ENCODE assay signal across 8 mouse cellular contexts in the genomic region with DNA sequence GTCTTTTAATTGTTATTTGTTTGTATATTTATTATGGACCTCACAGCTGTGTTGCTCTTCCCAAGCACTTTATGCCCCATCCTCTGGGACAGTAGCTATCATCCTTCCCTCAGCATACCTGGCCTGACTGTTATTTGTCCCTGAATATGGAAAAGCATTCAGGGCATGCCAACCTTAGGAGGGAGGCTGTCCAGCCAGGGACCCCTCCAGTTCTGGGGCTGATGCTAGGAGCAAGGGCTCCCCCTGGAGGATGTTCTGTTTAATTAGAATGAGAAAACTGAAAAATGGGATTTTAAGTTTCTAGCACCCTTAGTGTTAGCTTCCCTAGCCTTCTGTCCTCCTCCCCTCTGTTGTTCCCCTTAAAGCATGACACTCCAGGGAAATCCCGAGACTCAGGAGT. TPM values are rescaled to one million over a fixed set of nuclear protein-coding genes. Genes with fewer than 3 reads are reported as not detected.
DNase-seq lines count a peak whose midpoint lies in the region; ATAC-seq and TF ChIP-seq lines count a peak whose summit lies in the region.

No protein-coding gene starts in this region.

- peak; percentile 11 to 53 for DNase-seq in heart, postnatal 10 days
- DNase-seq in CH12.LX (ENCODE audit: extremely low read depth): peak; percentile 31
- DNase-seq in adrenal gland, postnatal 25 days: peak; percentile 9
- DNase-seq in liver, adult 2 months (ENCODE audit: extremely low read depth, low read depth, low spot score): no peak
- no peak for DNase-seq in natural killer cell, adult 2 months (ENCODE audit: low spot score in 2 of 2)

- H3K27me3 ChIP-seq in heart, embryonic 12.5 days (replicated peaks): no peaks in the 10 kb centered on the region
- H3K27me3 ChIP-seq in CH12.LX (replicated peaks): peaks cover 54% of the 10 kb centered on the region
- H3K27me3 ChIP-seq in hindbrain, embryonic 12.5 days: no peaks in the 10 kb centered on the region
- H3K27me3 ChIP-seq in liver, adult 2 months (ENCODE audit: control insufficient read depth, insufficient read depth, low read length): no peaks in the 10 kb centered on the region

- H3K9ac ChIP-seq in heart, embryonic 12.5 days: no peak overlapping the region
- H3K9ac ChIP-seq in CH12.LX (ENCODE audit: insufficient read depth, low read depth): no peak overlapping the region
- H3K9ac ChIP-seq in hindbrain, embryonic 12.5 days: no peak overlapping the region
- no peak overlapping the region for H3K9ac ChIP-seq in liver, adult 2 months (ENCODE audit: low read depth, low read length)

- peaks cover 11% of the 10 kb centered on the region; the same call in 1 of the 2 replicates for H3K4me1 ChIP-seq in heart, embryonic 12.5 days (replicated peaks)
- H3K4me1 ChIP-seq in CH12.LX (ENCODE audit: control insufficient read depth in 1 of 2, insufficient read depth in 2 of 2): no peaks in the 10 kb centered on the region
- H3K4me1 ChIP-seq in hindbrain, embryonic 12.5 days: no peaks in the 10 kb centered on the region
- H3K4me1 ChIP-seq in liver, adult 2 months (ENCODE audit: control insufficient read depth, insufficient read depth, low read length): no peaks in the 10 kb centered on the region
- no peaks in the 10 kb centered on the region for H3K4me1 ChIP-seq in olfactory bulb, adult 2 months (ENCODE audit: control insufficient read depth, insufficient read depth, low read length)

- H3K9me3 ChIP-seq in heart, embryonic 12.5 days (replicated peaks): 0 out of 2 replicates have a peak, but pooled peaks cover 2% of the 10 kb centered on the region
- H3K9me3 ChIP-seq in CH12.LX (replicated peaks; ENCODE audit: low read length): peaks cover 4% of the 10 kb centered on the region
- H3K9me3 ChIP-seq in hindbrain, embryonic 12.5 days (replicated peaks): no peaks in the 10 kb centered on the region

- H3K36me3 ChIP-seq in heart, embryonic 12.5 days: no peaks in the 10 kb centered on the region
- no peaks in the 10 kb centered on the region for H3K36me3 ChIP-seq in CH12.LX (replicated peaks in 1 of 2; ENCODE audit: control insufficient read depth in 1 of 2, insufficient read depth in 1 of 2, low read length in 1 of 2)
- no peaks in the 10 kb centered on the region for H3K36me3 ChIP-seq in hindbrain, embryonic 12.5 days
- H3K36me3 ChIP-seq in liver, adult 2 months (ENCODE audit: control insufficient read depth, insufficient read depth, low read length): no peaks in the 10 kb centered on the region

- no peak for TF ChIP-seq EP300 in CH12.LX (IDR thresholded peaks at IDR 0.05; ENCODE audit: low read length)

- no peak overlapping the region for H3K4me3 ChIP-seq in heart, embryonic 12.5 days
- no peak overlapping the region for H3K4me3 ChIP-seq in CH12.LX (replicated peaks in 1 of 3; ENCODE audit: low read depth in 2 of 3, low read length in 2 of 3, poor library complexity in 1 of 3)
- H3K4me3 ChIP-seq in hindbrain, embryonic 12.5 days: no peak overlapping the region
- no peak overlapping the region for H3K4me3 ChIP-seq in liver, adult 2 months (ENCODE audit: insufficient read depth, low read depth, low read length)
- no peak overlapping the region for H3K4me3 ChIP-seq in olfactory bulb, adult 2 months (ENCODE audit: insufficient read depth, low read depth, low read length)

- no peak overlapping the region for H3K4me2 ChIP-seq in heart, embryonic 12.5 days
- H3K4me2 ChIP-seq in CH12.LX (ENCODE audit: insufficient read depth, low read depth, poor library complexity, severe bottlenecking): no peak overlapping the region
- H3K4me2 ChIP-seq in hindbrain, embryonic 12.5 days (replicated peaks): no peak overlapping the region

- H3K79me2 ChIP-seq in CH12.LX (replicated peaks; ENCODE audit: control insufficient read depth, extremely low read depth, insufficient read depth, poor library complexity, severe bottlenecking): no peaks in the 10 kb centered on the region
- H3K79me2 ChIP-seq in liver, adult 2 months (ENCODE audit: control insufficient read depth, insufficient read depth, low read length): no peaks in the 10 kb centered on the region

- no peak overlapping the region for H3K27ac ChIP-seq in heart, embryonic 12.5 days (ENCODE audit: poor library complexity, severe bottlenecking)
- H3K27ac ChIP-seq in CH12.LX (ENCODE audit: insufficient read depth, low read depth): no peak overlapping the region
- H3K27ac ChIP-seq in hindbrain, embryonic 12.5 days: no peak overlapping the region
- H3K27ac ChIP-seq in liver, adult 2 months (replicated peaks; ENCODE audit: insufficient read depth, low read depth, low read length): no peak overlapping the region
- H3K27ac ChIP-seq in olfactory bulb, adult 2 months (ENCODE audit: insufficient read depth, low read depth, low read length): no peak overlapping the region

- TF ChIP-seq POLR2A in CH12.LX (IDR thresholded peaks at IDR 0.05; ENCODE audit: low read depth, low read length): no peak
- no peak for TF ChIP-seq POLR2A in liver, adult 2 months (IDR thresholded peaks at IDR 0.05; ENCODE audit: extremely low read depth, insufficient read depth, low read length)
- TF ChIP-seq POLR2A in olfactory bulb, adult 2 months (IDR thresholded peaks at IDR 0.05; ENCODE audit: insufficient read depth, low read depth, low read length): no peak

- TF ChIP-seq CTCF in CH12.LX (conservative IDR thresholded peaks at IDR 0.05 in 1 of 2, IDR thresholded peaks at IDR 0.05 in 1 of 2; ENCODE audit: low read depth in 2 of 2, low read length in 2 of 2): peak; percentile 64 to 77; a peak in 3 of 4 replicates
- TF ChIP-seq CTCF in liver, adult 2 months (IDR thresholded peaks at IDR 0.05; ENCODE audit: low read depth, low read length): peak; percentile 61
- peak; percentile 47; the same call in 1 of the 2 replicates for TF ChIP-seq CTCF in olfactory bulb, adult 2 months (IDR thresholded peaks at IDR 0.05; ENCODE audit: insufficient read depth, low read depth, low read length)

- TF ChIP-seq RAD21 in CH12.LX (IDR thresholded peaks at IDR 0.05; ENCODE audit: low read depth, low read length): peak; percentile 71

- dilution Hi-C loops in CH12.LX (cut with MboI; ENCODE audit: extremely low pct_ligation_motif_present, extremely low pct_unique_long_range_greater_than_20kb, low sequenced_read_pairs): no loop called here

- ATAC-seq in heart, embryonic 12.5 days (ENCODE audit: insufficient number of reproducible peaks, low FRiP score): no peak
- peak; percentile 41; the same call in 1 of the 2 replicates for ATAC-seq in hindbrain, embryonic 12.5 days (ENCODE audit: low FRiP score)

- intact Hi-C loops in heart, postnatal 10 days (cut with DNase I): loop anchor here (1.0 to 10.0 kb wide), 4 partner anchors 93 to 533 kb away; a partner anchor contains a TSS

- in situ Hi-C loops in CH12.LX (cut with MboI; ENCODE audit: low pct_ligation_motif_present, low pct_unique_long_range_greater_than_20kb, low sequenced_read_pairs): no loop called here

- 9% methylated on average over 1 of the region's 1 CpGs for WGBS in heart, embryonic 12.5 days
- 11% methylated on average over 1 of the region's 1 CpGs for WGBS in hindbrain, embryonic 12.5 days
- 3% methylated on average over 1 of the region's 1 CpGs for WGBS in liver, adult 2 months
- 0% methylated on average over 1 of the region's 1 CpGs for WGBS in olfactory bulb, adult 2 months

TF ChIP-seq in CH12.LX, 34 proteins besides CTCF, POLR2A, EP300 and RAD21 (continues in another document):
- TF ChIP-seq MYC (IDR thresholded peaks at IDR 0.05; ENCODE audit: low read depth, low read length) (no peak), MAZ (IDR thresholded peaks at IDR 0.05; ENCODE audit: low read depth, low read length) (0 out of 2 replicates have a peak, but pooled peaks have one; percentile 29), USF2 (conservative IDR thresholded peaks at IDR 0.05; ENCODE audit: low read depth, low read length) (no peak), SMC3 (IDR thresholded peaks at IDR 0.05; ENCODE audit: low read depth, low read length) (peak; percentile 66), IRF4 (IDR thresholded peaks at IDR 0.05; ENCODE audit: low read depth, low read length) (no peak), HCFC1 (IDR thresholded peaks at IDR 0.05; ENCODE audit: low read depth, low read length) (no peak), CHD2 (IDR thresholded peaks at IDR 0.05; ENCODE audit: low read length) (no peak), E2F4 (IDR thresholded peaks at IDR 0.05; ENCODE audit: insufficient replicate concordance, low read depth, low read length) (no peak), PAX5 (IDR thresholded peaks at IDR 0.05; ENCODE audit: low read length) (no peak), ZC3H11A (IDR thresholded peaks at IDR 0.05; ENCODE audit: low read depth, low read length) (peak; percentile 4; the same call in 1 of the 2 replicates), ZKSCAN1 (IDR thresholded peaks at IDR 0.05; ENCODE audit: borderline replicate concordance, low read depth, low read length) (no peak), MAFK (IDR thresholded peaks at IDR 0.05; ENCODE audit: insufficient replicate concordance, low read length) (no peak), NELFE (IDR thresholded peaks at IDR 0.05; ENCODE audit: low read depth, low read length) (no peak), TCF12 (IDR thresholded peaks at IDR 0.05; ENCODE audit: low read depth, low read length) (no peak)

RNA-seq across cellular contexts. Expression of a gene that starts 17.4 kb away (rescaled TPM):
- total RNA-seq in heart, postnatal 10 days (2021): not detected
- 0.04 and 0.05 TPM in 2 replicates for polyA plus RNA-seq in heart, embryonic 12.5 days (2016; fragmentation: Nextera tagmentation; extraction: Ambion mirVana)
- total RNA-seq in CH12.LX (2012; rRNA removed) (not detected in 2 replicates), CH12.LX (2014; rRNA removed) (not detected in 2 replicates)
- polyA plus RNA-seq in CH12.LX (2012; ENCODE audit: insufficient read length, low read depth): not detected in 2 replicates
- total RNA-seq in adrenal gland, postnatal 25 days (2021): 0.06 TPM in 1 of 2 replicates, not detected in the other
- polyA plus RNA-seq in hindbrain, embryonic 12.5 days (2016; fragmentation: Nextera tagmentation; extraction: Ambion mirVana): 0.05 and 0.13 TPM in 2 replicates
- total RNA-seq in liver, adult 2 months (2014; rRNA removed): under 0.01 TPM in 1 of 2 replicates, not detected in the other
- polyA plus RNA-seq in liver, adult 2 months (2012; rRNA removed): 0.04 TPM in 1 of 2 replicates, not detected in the other
- not detected in 2 replicates for polyA plus RNA-seq in olfactory bulb, adult 2 months (2012; ENCODE audit: insufficient read depth, insufficient read length, low replicate concordance, missing spikeins)

RNA-seq across cellular contexts. Expression of a gene that starts 55.3 kb away (rescaled TPM):
- total RNA-seq in heart, postnatal 10 days (2021): 10 to 100 TPM; 11.3 to 16.1 TPM
- 14.7 and 16.2 TPM in 2 replicates for polyA plus RNA-seq in heart, embryonic 12.5 days (2016; fragmentation: Nextera tagmentation; extraction: Ambion mirVana)
- total RNA-seq in CH12.LX (2012; rRNA removed) (14.3 and 18.2 TPM in 2 replicates), CH12.LX (2014; rRNA removed) (31.0 and 31.4 TPM in 2 replicates)
- polyA plus RNA-seq in CH12.LX (2012; ENCODE audit: insufficient read length, low read depth): 28.7 and 29.9 TPM in 2 replicates
- total RNA-seq in adrenal gland, postnatal 25 days (2021): 10.9 and 13.6 TPM in 2 replicates
- polyA plus RNA-seq in hindbrain, embryonic 12.5 days (2016; fragmentation: Nextera tagmentation; extraction: Ambion mirVana): 15.3 and 16.4 TPM in 2 replicates
- total RNA-seq in liver, adult 2 months (2014; rRNA removed): 4.1 and 4.9 TPM in 2 replicates
- polyA plus RNA-seq in liver, adult 2 months (2012; rRNA removed): 2.9 and 3.3 TPM in 2 replicates
- not detected in 2 replicates for polyA plus RNA-seq in olfactory bulb, adult 2 months (2012; ENCODE audit: insufficient read depth, insufficient read length, low replicate concordance, missing spikeins)

Comparison
In these comparisons a context has a peak if more than half of its experiments do, and no peak if none do; other contexts are left out.
1. DNase-seq: peak in heart, postnatal 10 days (2 of 2), CH12.LX (single experiment) and adrenal gland, postnatal 25 days (single experiment); none in liver, adult 2 months (single experiment) and natural killer cell, adult 2 months (0 of 2).
2. Peak in every context shown above with its lines, with median percentiles within 50 percentile points of each other: CTCF ChIP-seq.